Mouse (Mus musculus) left cerebral cortex, postnatal 4 days (tissue): ENCODE results near the gene Tespa1. TPM values are rescaled to one million over a fixed set of nuclear protein-coding genes. Genes with fewer than 3 reads are reported as not detected.
"Not testable (repeated sequence)": the region's sequence is repeated elsewhere in the genome, so short reads cannot be mapped to it uniquely, and the experiment has no call there.

Source experiments
- DNase-seq: peaks from one replicate; pipeline ENCODE4 v3.0.0-alpha.2; 2022
- intact Hi-C: fragments of 180-260 bp; cut with DNase I; formaldehyde crosslinking; loops from one replicate; pipeline ENCODE4 v1.15.1; 2025
- total RNA-seq, 2 experiments: library from RNA; stranded (reverse); gene quantifications; 2 replicates each; pipeline ENCODE4 v1.2.3; 2021

The Tespa1 gene
- total RNA-seq, 2 experiments from 2014 or later, result 0.56 to 2.6 TPM

- no peak for DNase-seq
- intact Hi-C loops, result no loop called here
These were observed 21.4 kb downstream of the Tespa1 start for GRCm38 (mm10) chr10:130344056-130344455.

- no peak for DNase-seq
- intact Hi-C loops, result no loop called here
These were observed 40.9 kb downstream of the Tespa1 start for GRCm38 (mm10) chr10:130363438-130364164.

- intact Hi-C loops, result no loop called here
- DNase-seq, result no peak
These were observed 42.1 kb downstream of the Tespa1 start for GRCm38 (mm10) chr10:130364766-130365165.

- intact Hi-C loops, result no loop called here
These were observed 45.7 kb downstream of the Tespa1 start for GRCm38 (mm10) chr10:130368384-130368783.

GRCm38 (mm10) chr10:130370005-130370682 is 47.5 kb downstream of the Tespa1 start:
- DNase-seq, result no peak
- intact Hi-C loops, result no loop called here

More at GRCm38 (mm10) chr10:130368384-130368783, 45.7 kb downstream of the Tespa1 start:
- no peak for DNase-seq

GRCm38 (mm10) chr10:130371644-130372043 is 49.0 kb downstream of the Tespa1 start:
- DNase-seq, result no peak
- intact Hi-C loops, result no loop called here

- intact Hi-C loops, result no loop called here
- DNase-seq, result no peak
These were observed 50.0 kb downstream of the Tespa1 start for GRCm38 (mm10) chr10:130372491-130373173.

GRCm38 (mm10) chr10:130375145-130375544 is 52.5 kb downstream of the Tespa1 start:
- DNase-seq, result no peak
- intact Hi-C loops, result no loop called here

GRCm38 (mm10) chr10:130394232-130394631 is 71.6 kb downstream of the Tespa1 start, which contains the start of gene Vmn2r84:
Gene Vmn2r84, minus strand, starts transcription at chr10:130394332.
- no peak for DNase-seq
- intact Hi-C loops, result no loop called here

- DNase-seq, intact Hi-C loops: not testable (repeated sequence)
These were observed 89.6 kb downstream of the Tespa1 start for GRCm38 (mm10) chr10:130412167-130412698.

Other genes starting within 250 kb of the Tespa1 start
- not detected for gene Olfr823, start 207.5 kb upstream of the Tespa1 start, total RNA-seq
- not detected for gene Olfr824, start 192.9 kb upstream of the Tespa1 start, total RNA-seq
- not detected for gene Olfr825, start 156.1 kb upstream of the Tespa1 start, total RNA-seq
- not detected for gene Olfr826, start 138.7 kb upstream of the Tespa1 start, total RNA-seq
- not detected for gene Olfr827, start 108.5 kb upstream of the Tespa1 start, total RNA-seq
- not detected for gene Neurod4, start 42.6 kb upstream of the Tespa1 start, total RNA-seq
- gene Vmn2r84, start 71.5 kb downstream of the Tespa1 start, total RNA-seq, result under 1 TPM; 0.10 to 0.12 TPM
- under 1 TPM; 0.20 to 0.32 TPM for gene Vmn2r85, start 106.8 kb downstream of the Tespa1 start, total RNA-seq
- under 1 TPM; 0.12 TPM for gene Vmn2r86, start 133.2 kb downstream of the Tespa1 start, total RNA-seq
- gene Vmn2r87, start 174.5 kb downstream of the Tespa1 start, total RNA-seq, result under 1 TPM; 0.32 to 0.66 TPM